Mouse (Mus musculus) kidney, adult 2 months (tissue): ENCODE measurements around the gene Gm42417. TPM values are rescaled to one million over a fixed set of nuclear protein-coding genes. Genes with fewer than 3 reads are reported as not detected.
"Not testable (repeated sequence)": the region's sequence is repeated elsewhere in the genome, so short reads cannot be mapped to it uniquely, and the experiment has no call there.

Source experiments
- DNase-seq: peaks from one replicate; pipeline ENCODE4 v3.0.0; 2021
- H3K27ac ChIP-seq: fragments of 200-500 bp; 2 replicates; pipeline ENCODE4 v1.5.1; 2012; ENCODE audit warnings: low read depth, low read length, control low read depth, inconsistent platforms; ENCODE audit not compliant: insufficient read depth
- H3K27me3 ChIP-seq: fragments of 200-500 bp; replicated peaks from 2 replicates; pipeline ENCODE4 v1.6.1; 2012; ENCODE audit warnings: mild to moderate bottlenecking, moderate library complexity, low read length, inconsistent platforms; ENCODE audit not compliant: control insufficient read depth, insufficient read depth
- H3K36me3 ChIP-seq: fragments of 200-500 bp; 2 replicates; pipeline ENCODE4 v1.6.1; 2012; ENCODE audit warnings: mild to moderate bottlenecking, moderate library complexity, low read length, inconsistent platforms; ENCODE audit not compliant: control insufficient read depth, insufficient read depth
- H3K4me1 ChIP-seq: fragments of 200-500 bp; 2 replicates; pipeline ENCODE4 v1.6.1; 2011; ENCODE audit warnings: low read length; ENCODE audit not compliant: control insufficient read depth, insufficient read depth
- H3K4me3 ChIP-seq: fragments of 200-500 bp; 2 replicates; pipeline ENCODE4 v1.5.1; 2011; ENCODE audit warnings: mild to moderate bottlenecking, low read depth, low read length, control low read depth; ENCODE audit not compliant: insufficient read depth
- CTCF ChIP-seq: fragments of 200-500 bp; conservative IDR thresholded peaks from 2 replicates; pipeline ENCODE4 v1.5.1; 2011; ENCODE audit warnings: low read depth, mild to moderate bottlenecking, control low read depth, low read length, moderate library complexity, mixed read lengths; ENCODE audit not compliant: insufficient read depth, insufficient read length
- POLR2A ChIP-seq: fragments of 200-500 bp; IDR thresholded peaks from one replicate; pipeline ENCODE4 v1.6.1; 2011; ENCODE audit warnings: low read depth, low read length, control low read depth
- WGBS: fragments of 180-500 bp; shearing (Covaris S2); methylation state at CpG from one replicate; pipeline ENCODE4 v1.1.7; 2018; 5-methylcytosine and 5-hydroxymethylcytosine counted together
- polyA plus RNA-seq: library from polyadenylated mRNA; depleted of rRNA; stranded (reverse); fragments of >200 nt; gene quantifications from 2 replicates; pipeline ENCODE4 v1.2.3, GENCODE M21; 2012

The Gm42417 gene
- polyA plus RNA-seq, 1 experiment: not detected

DNA sequence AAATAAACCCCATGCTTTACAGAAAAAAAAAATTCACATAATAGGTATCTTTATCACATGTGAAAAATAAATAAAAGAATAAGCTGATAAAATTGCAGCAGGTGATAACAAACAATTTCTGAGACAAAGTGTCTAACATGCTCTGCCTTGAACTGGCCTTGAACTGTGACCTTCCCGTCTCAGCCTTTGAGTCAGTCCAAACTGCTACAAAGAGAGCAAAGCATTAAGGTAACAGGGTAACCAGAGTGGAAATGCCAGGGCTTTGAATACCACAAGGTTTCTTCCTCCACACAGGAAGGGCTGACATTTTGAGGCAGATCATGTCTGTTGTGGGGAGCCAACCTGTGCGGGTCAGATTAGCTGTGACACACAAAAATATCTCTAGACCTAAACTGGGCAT, 6.2 kb upstream of the Gm42417 start:
- Histone ChIP-seq H3K36me3 (no peaks in the 10 kb centered on the region), H3K4me1 (peaks cover 5% of the 10 kb centered on the region; the same call in 1 of the 2 replicates), H3K27me3 (no peaks in the 10 kb centered on the region), H3K4me3 (no peak overlapping the region), H3K27ac (no peak overlapping the region)
- 64% methylated on average over 2 of the region's 2 CpGs for WGBS
- TF ChIP-seq CTCF: no peak
- no peak for TF ChIP-seq POLR2A
- DNase-seq: no peak

DNA sequence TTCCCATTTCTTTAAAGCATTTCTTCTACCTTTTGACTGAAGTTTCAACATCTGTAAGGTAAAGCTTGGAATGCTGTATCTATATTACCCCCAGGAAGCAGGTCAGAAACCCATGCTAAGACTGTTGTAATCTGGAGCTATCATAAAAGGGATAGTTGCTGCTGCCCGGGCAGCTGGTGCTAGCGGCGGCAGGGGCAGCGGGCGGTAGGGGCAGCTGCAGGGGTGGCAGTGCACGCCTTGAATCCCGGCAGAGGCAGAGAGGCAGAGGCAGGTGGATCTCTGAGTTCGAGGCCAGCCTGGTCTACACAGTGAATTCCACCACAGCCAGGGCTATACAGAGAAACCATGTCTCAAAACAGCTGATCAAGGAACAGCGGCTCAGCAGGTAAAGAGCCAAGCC, 3.7 kb upstream of the Gm42417 start:
- no peak for TF ChIP-seq POLR2A
- no peak for TF ChIP-seq CTCF
- DNase-seq: no peak
- Histone ChIP-seq H3K36me3 (no peaks in the 10 kb centered on the region), H3K27ac (no peak overlapping the region), H3K27me3 (no peaks in the 10 kb centered on the region), H3K4me1 (peaks cover 9% of the 10 kb centered on the region; the same call in 1 of the 2 replicates), H3K4me3 (no peak overlapping the region)
- WGBS: 85% methylated on average over 9 of the region's 9 CpGs

DNA sequence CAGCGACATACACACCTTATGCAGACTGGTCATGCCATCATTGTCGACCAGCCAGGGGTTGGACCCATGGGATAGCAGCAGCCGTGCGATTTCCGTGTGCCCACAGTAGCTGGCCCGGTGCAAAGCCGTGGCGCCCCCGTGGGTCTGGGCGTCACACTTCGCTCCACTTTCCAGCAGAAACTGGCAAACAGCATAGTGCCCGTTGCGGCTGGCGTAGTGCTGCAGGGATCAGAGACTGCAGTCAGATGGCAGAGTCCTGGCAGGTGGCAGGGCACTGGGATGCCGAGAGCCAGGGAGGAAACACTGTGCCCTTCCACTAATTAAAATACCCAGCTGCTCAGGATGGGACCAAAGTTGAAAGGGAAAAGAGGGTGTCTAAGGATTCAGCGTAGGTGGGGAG, 2.6 kb upstream of the Gm42417 start:
- DNase-seq: no peak
- TF ChIP-seq POLR2A: no peak
- no peak for TF ChIP-seq CTCF

DNA sequence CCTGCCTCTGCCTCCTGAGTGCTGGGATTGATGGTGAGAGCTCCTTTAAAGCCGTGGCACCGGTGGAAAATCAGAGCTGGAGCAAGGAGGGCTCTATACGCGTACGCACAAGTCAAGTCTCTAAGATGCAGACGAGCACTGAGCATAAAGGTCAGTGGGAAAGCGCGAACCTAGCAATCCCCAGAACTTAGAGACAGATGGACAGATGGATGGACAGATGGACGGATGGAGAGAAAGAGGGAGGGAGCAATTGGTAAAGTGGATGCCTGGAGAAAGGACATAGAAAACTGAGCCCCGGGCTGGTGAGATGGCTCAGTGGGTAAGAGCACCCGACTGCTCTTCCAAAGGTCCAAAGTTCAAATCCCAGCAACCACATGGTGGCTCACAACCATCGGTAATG, 1.6 kb upstream of the Gm42417 start:
- Histone ChIP-seq H3K4me1 (peaks cover 12% of the 10 kb centered on the region; the same call in 1 of the 2 replicates), H3K27ac (no peak overlapping the region), H3K36me3 (no peaks in the 10 kb centered on the region), H3K4me3 (no peak overlapping the region), H3K27me3 (no peaks in the 10 kb centered on the region)
- TF ChIP-seq POLR2A (no peak), CTCF (no peak)
- no peak for DNase-seq
- 87% methylated on average over 12 of the region's 12 CpGs for WGBS

More for the DNA sequence above, 2.6 kb upstream of the Gm42417 start:
- WGBS: 93% methylated on average over 16 of the region's 16 CpGs
- H3K4me1 ChIP-seq: peaks cover 9% of the 10 kb centered on the region; the same call in 1 of the 2 replicates
- H3K4me3 ChIP-seq: no peak overlapping the region
- H3K27me3 ChIP-seq: no peaks in the 10 kb centered on the region
- no peaks in the 10 kb centered on the region for H3K36me3 ChIP-seq
- no peak overlapping the region for H3K27ac ChIP-seq

DNA sequence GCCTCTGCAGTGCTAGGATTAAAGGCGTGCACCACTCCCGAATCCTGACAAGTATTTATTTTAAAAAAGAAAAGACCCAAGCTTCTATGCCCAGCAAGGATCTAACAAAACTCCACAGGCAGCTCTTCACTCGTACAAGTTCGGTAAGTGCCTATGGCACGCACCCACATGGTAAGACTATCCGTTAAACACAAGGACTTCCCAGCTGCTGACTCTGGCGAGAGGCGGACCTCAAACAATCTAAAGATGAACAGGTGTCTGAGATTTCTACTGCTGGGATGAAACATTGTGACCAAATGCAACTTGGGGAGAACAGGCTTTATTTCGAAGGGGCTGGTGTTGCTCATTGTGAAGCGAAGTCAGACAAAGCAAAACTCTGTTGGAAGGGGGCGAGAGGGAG, 903 bp upstream of the Gm42417 start:
- no peak for DNase-seq
- no peaks in the 10 kb centered on the region for H3K36me3 ChIP-seq
- H3K4me3 ChIP-seq: no peak overlapping the region
- H3K4me1 ChIP-seq: peaks cover 11% of the 10 kb centered on the region; the same call in 1 of the 2 replicates
- H3K27ac ChIP-seq: peak overlapping the region; percentile 58; the same call in 1 of the 2 replicates
- H3K27me3 ChIP-seq: no peaks in the 10 kb centered on the region
- WGBS: 95% methylated on average over 11 of the region's 11 CpGs
- TF ChIP-seq CTCF (no peak), POLR2A (no peak)

- WGBS: 48% methylated on average over 4 of the region's 4 CpGs
- no peak for DNase-seq
- Histone ChIP-seq H3K36me3 (no peaks in the 10 kb centered on the region), H3K27ac (peak overlapping the region; percentile 74), H3K4me1 (peaks cover 11% of the 10 kb centered on the region; the same call in 1 of the 2 replicates), H3K27me3 (no peaks in the 10 kb centered on the region), H3K4me3 (no peak overlapping the region)
- TF ChIP-seq CTCF (no peak), POLR2A (no peak)
Measured at GRCm38 (mm10) chr1:36538727-36539126, 502 bp downstream of the Gm42417 start.

GRCm38 (mm10) chr1:36536783-36537182, 2.4 kb downstream of the Gm42417 start, which contains the start of gene Ankrd23:
TSS of gene Ankrd23 (minus strand) at chr1:36536883.
- WGBS: 89% methylated on average over 9 of the region's 9 CpGs
- Histone ChIP-seq H3K27ac (peak within 1 kb of the TSS; percentile 8; the same call in 1 of the 2 replicates), H3K4me1 (peaks cover 11% of the 10 kb centered on the region; the same call in 1 of the 2 replicates)
- not testable (repeated sequence) for H3K27me3 ChIP-seq, H3K4me3 ChIP-seq, DNase-seq, H3K36me3 ChIP-seq
